Mouse (Mus musculus) heart, adult 9 months (tissue): ENCODE data around the gene Kansl1l.
"Not testable (repeated sequence)": the region's sequence is repeated elsewhere in the genome, so short reads cannot be mapped to it uniquely, and the experiment has no call there.

Source experiments
- DNase-seq, 2 experiments: peaks; one replicate each; pipeline ENCODE4 v3.0.0; 2022; ENCODE audit warnings: low spot score in 2 of 2

The Kansl1l gene

DNA sequence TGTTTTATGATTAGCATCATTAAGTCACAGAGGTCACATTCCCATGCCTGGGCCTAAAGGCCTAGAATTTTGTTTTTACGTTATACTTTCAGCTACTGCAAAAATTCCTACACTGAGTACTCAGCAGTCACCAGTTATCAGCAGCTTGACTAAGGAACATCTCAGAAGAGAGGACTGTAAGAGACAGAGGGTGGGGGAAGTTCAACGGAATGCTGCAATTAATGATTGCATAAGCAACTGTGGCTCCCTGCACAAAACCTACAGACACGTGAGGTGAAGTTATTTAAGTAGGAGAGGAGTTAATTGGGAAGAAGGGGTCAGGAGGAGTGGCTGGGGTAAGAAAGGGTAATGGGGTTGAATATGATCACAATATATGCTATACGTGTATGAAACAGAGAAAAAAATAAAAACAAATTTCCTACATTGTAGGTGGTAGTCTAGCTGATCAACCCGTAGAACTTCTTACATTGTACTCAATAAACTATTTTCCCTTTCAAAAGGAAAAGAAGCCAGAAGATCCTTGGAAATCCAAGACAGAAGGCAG lies 117.1 kb downstream of the Kansl1l start:
- DNase-seq, result no peak

DNA sequence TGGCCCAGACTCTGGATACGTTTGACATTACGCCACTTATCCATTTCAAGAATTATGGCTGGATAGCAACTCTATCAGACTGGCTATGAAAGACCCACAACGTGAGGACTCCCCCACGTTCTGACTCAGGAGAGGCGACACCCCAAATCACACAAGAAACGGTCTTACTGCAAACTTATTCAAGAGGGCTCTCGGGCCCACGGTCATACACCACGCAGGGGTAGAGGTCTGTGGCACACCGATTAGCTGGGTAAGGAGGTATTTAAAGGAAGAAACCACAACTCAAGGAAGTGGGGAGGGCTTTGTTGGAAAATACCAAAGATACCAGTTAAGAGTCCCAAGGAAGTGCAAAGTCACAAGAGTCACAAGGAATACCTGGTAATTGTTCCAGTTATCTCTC lies 117.7 kb downstream of the Kansl1l start:
- DNase-seq, result not testable (repeated sequence)

DNA sequence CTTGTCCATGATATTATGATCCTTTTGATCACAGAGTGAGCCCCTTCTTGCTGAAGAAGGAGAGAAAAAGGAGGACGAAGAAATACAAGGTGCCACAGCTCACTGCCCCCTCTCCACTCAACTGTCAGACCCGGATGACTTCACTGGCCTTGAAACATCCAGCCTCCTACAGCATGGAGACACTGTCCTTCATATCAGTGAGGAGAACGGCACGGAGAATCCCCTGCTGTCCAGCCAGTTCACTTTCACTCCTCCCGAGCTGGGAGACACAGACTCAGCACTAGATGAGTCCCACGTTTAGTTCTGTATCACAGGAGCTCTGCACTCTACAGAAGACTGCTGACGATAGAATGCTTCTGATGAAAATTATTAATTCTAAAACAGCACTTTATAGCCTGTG lies 122.1 kb downstream of the Kansl1l start:
- no peak for DNase-seq

DNA sequence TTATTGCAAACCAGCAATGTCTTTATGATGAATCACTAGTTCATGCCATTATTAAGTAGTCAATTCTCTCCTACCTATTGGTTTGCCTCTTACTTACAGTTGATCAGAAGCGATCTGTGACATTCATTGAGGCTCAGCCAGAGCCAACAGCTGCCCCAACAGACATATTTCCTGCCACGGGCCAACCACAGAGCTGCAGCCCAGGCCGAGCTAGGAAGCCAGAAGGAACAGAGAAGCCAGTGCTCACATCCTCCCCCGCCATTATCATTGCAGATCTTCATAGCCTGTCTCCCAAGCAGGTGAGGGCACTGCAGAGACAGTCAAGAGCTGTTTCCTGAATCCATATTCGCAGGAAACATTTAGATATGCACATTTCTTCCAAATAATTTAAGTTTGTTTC lies 123.1 kb downstream of the Kansl1l start:
- DNase-seq, result no peak

DNA sequence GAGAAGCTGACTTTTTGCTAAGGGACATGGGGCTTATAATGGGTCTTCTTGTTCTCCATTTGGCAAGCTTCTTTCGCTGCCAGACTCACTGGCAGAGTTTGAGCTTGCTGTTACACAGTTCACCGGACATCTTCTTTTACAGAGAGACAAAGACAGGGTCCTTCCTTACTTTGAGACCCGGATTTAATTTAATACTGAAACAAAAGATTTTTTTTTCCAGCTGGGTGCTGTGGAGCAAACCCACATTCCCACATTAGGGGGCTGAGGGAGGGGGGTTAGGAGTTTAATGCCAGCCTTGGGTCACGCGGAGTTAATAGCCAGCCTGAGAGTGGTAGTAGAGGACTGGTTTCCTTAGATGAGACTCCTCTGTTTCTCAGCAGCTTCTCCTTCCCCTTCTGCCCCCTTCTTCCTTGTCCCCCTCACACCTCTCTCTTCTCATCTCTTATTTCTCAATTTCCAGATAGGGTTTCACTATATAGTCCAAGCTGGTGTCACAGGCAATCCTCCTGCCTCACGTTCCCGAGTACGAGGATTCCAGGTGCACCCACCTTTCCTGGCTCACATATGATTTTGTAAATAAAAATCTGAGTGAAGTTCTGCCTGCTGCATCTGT lies 124.5 kb downstream of the Kansl1l start:
- no peak for DNase-seq

DNA sequence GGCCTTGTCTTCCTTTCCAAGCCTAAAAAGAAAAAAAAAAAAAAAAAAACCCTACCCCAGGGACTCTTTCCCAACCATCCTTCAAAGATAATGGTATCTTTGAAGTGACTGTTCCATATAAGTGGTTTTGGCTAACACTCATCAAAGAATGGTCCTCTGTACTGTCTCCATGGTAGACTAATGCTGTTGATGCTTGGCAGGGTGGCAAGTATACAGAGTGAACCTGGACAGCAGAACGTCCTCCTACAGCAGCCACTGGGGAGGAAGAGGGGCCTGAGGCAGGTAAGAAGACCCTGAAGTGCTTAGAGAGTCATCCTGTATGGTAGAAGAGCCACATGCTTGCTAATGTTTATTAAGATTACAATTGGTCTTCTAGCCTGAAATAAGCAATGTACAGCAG lies 125.1 kb downstream of the Kansl1l start:
- DNase-seq, result no peak

DNA sequence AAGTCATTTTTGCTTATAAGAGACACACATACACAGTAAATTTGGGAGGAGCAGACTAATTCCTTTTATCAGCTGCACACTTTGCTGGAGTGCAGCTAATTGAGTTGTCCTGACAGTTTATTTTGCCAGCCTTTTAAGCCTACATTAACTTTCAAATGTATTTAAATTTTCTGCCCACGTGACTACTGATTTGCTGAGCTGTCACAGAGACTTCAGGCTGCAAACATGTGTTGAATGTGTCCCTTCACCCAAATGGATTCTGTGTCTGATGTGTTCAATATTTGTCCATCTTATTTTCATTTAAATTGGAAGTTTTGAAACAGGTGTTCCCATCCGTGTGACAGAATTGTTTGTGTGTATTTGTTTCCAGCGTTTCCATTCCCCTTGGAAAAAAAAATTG lies 125.6 kb downstream of the Kansl1l start:
- no peak for DNase-seq

DNA sequence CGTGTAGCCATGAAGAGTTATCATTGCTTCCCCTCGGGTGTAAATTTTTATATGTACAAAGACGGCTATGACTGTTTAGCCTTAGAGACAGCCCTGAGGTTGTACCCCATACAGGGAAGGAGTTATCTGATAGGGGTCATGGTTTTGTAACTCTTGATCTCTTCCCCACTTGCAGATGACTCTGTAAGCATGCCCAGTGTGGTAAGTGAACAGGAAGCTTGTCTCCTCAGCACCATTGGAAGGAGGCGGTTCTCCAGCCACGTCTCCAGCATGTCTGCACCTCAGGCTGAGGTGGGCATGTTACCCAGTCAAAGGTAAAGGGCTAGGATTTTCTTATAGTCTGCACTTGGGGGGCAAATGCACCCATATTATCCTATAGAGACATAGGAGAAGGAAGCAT lies 134.4 kb downstream of the Kansl1l start:
- no peak for DNase-seq

DNA sequence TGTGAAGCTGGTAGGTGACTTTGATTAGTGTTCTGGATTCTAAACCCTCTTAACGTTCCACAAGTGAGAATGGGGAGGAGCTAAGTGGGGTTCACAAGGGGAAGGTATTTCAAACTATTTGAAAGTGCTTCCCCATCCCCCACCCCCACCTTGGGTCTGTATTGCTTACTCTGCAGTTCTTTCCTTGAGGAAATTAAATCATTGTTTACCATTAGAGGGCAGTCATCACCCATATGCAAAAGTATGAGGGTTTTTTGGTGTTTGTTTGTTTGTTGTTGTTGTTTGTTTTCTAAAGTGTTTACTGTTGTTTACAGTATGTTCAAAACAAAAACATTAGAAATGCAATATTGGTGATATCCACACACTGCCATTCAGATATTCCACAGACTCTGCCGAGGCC lies 138.7 kb downstream of the Kansl1l start:
- no peak for DNase-seq

DNA sequence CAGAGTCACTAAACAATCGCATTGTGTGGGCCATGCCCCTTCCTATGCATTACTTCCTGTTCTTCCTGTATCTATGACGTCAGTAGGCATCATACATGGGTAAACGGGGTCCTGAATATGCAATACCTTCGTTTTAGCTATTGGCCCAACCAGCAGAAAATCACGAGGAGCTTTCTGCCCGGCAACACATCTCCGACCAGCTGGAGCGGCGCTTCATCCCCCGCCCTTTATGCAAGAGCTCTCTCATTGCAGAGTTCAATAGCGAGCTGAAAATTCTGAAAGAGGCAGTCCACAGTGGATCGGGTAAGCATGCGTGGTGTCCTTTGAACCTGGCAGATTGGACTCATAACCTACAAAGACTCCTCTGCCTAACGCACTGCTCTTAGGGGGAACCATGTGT lies 139.4 kb downstream of the Kansl1l start:
- DNase-seq, result no peak

DNA sequence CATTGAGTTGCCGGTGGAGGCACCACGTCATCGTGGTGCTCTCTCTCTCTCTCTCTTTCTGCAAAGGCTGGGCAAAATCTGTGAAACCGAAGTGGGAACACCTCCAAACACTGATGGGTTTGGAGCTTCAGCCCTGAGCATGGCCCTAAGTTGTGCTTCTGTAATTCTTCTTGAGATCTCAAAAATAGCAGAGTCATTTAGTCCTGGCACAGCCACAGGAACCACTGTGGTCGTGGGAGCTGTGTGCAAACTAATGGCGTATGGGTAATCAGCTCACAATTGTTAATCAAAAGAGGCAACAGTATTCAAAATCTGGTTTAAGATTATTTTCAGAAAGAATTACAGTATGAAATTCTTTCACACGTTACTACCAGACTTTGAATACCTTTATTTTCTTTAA lies 144.6 kb downstream of the Kansl1l start:
- no peak for DNase-seq

DNA sequence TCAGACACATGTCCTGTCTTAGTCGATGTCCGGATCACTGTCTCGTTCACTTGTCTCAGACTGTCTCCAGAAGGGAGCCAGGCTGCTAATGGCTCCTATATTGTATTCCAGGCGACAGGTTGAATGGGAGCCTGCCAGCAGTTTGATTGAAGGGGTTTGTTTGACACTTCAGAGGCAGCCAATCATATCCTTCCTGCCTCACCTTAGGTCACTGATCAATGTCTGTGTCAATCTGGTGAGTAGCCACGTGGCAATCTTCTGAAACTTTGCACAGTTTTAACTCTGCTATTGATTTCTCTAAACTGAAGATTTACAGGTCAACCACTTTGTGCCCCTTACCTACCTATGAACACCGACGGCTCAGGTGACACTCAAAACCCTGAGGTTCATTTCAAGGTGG lies 145.9 kb downstream of the Kansl1l start:
- no peak for DNase-seq
